Mouse (Mus musculus): ENCODE results near the gene Carhsp1. TPM values are rescaled to one million over a fixed set of nuclear protein-coding genes. Genes with fewer than 3 reads are reported as not detected.

The Carhsp1 gene
- 10 to 100 TPM; 15.8 to 16.1 TPM for total RNA-seq (2023)

DNA sequence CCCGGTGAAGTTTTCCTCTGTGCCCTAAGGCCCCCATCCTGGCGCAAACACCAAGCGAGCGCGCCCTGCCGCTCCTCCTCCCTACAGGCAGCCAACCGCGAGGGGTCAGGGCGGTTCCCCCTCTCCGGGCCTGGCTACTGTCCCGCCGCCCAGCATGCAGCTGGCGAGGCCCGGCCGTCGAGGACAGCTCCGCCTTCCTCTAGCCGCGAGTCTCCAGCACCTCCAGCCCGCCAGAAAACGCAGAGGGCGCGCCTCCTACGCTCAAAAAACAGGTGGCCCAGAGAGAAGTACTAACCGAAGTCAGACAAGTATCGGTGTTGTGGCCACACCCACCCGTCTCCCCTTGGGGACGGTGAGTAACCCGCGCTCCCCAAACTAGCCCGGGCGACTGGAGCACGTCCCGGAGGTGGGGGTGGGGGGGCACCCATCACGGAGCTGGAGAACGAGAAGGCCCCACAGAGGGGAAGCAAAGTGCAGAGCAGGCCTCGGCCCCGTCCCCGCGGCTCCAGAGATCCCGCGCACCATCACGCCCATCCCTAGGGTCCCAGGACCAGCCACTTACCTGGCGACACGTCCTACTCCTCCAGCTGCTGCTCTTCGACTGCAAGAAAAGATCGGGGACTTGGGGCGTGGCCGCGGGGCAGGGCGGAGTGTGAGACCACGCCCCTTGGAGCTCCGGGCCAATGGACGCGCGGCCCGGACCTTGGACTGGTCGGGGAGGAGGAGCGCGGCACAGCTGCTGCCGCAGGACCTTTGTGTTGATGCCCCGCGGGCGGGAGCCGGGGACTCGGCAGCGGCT is at the start of gene Carhsp1:
Gene Carhsp1, minus strand, starts transcription at position 605 of the 799 bp plus-strand sequence.

DNA sequence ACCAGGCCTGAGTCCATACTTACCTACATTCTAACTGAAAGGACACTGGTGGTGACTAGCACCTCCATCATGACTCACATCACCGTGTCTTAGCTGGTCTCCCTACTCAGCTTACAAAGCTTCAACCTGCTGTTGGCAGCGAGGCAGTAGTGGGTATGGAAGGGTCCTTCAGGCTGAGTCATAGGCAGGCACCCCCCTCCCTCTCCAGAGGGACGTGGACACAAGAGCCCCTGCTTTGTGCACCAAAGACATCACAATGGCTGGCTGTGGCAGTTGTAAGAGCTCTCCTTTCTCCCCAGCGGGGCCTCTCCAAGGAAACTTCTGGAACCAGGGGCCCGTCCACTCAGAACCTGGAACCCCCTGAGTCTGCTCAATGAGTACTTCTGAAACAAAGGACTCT is 8.5 kb upstream of the Carhsp1 start, which contains the start of gene Gm5767:
Gene Gm5767, plus strand, starts transcription at position 301 of the 400 bp plus-strand sequence.

DNA sequence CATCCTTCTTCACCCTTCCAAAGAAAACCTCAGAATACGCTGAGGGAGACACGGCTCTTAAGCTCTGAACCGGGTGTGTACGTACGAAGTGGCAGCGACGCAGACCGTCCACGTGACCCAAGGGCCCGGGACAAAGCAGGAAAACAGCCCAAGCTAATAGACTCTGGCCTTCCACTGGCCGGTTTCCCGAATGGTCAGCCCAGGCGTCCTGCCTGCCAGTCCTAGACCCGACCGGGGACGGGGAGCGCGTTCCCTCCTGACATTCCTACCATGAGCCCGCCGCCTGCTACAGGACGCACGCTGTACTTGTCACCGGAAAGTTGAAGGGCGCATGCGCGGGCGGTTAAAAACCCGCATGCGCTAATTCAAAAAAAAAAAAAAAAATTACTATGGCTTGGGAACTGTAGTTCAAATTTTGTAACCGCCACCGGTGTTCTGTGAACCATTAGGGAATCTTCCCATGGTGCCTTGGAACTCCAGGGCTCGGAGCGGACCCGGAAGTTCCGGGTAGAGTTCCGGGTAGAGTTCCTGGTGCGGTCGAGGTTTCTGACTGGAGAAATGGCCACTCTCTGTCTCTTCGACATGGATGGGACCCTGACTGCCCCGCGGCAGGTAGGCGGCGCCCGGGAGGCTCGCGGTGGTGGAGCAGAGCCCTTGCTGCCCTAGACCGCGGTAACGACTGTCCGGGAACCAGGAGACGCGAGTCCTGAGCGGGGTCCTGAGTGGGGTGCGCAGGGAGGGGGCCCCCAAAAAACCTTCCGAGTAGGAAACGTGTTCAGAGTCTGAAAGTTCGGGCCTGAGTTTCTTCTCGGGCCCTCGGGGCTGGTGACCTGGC is 34.5 kb downstream of the Carhsp1 start, which contains the start of the genes Pmm2 and Tmem186:
Gene Pmm2, plus strand, starts transcription at position 458 of the 835 bp plus-strand sequence.
Gene Tmem186, minus strand, starts transcription at position 496 of the 835 bp plus-strand sequence.

Other genes with a start within 250 kb of the Carhsp1 start
- gene Tmem114, start 247.0 kb downstream of the Carhsp1 start, total RNA-seq (2023): not detected
- gene Mettl22, start 201.4 kb downstream of the Carhsp1 start, total RNA-seq (2023): 10 to 100 TPM; 27.5 to 28.5 TPM
- gene Abat, start 158.7 kb downstream of the Carhsp1 start, total RNA-seq (2023): under 1 TPM; 0.15 to 0.23 TPM
- 100 to 1,000 TPM; 122 to 130 TPM for gene Pmm2, start 34.5 kb downstream of the Carhsp1 start, total RNA-seq (2023)
- gene Tmem186, start 34.4 kb downstream of the Carhsp1 start, total RNA-seq (2023): 10 to 100 TPM; 14.8 to 16.3 TPM
- 1 to 10 TPM in 1 of 2 experiments, not detected in 1; 1.7 TPM for gene Gm5767, start 8.6 kb upstream of the Carhsp1 start, total RNA-seq (2023)
- 100 to 1,000 TPM; 269 to 277 TPM for gene Usp7, start 120.2 kb upstream of the Carhsp1 start, total RNA-seq (2023)
- 100 to 1,000 TPM; 109 to 118 TPM for gene 1810013L24Rik, start 157.9 kb upstream of the Carhsp1 start, total RNA-seq (2023)